Mouse (Mus musculus) bone marrow macrophage, adult 2 months (primary cell): Measurements from ENCODE around the gene Sdc3.

Experiments used
- CTCF ChIP-seq: IDR thresholded peaks from 2 replicates; pipeline ENCODE4 v1.5.1; 2012; ENCODE audit warnings: low read depth, mild to moderate bottlenecking, low read length, moderate library complexity
- POLR2A ChIP-seq: IDR thresholded peaks from 2 replicates; pipeline ENCODE4 v1.6.1; 2012; ENCODE audit warnings: mild to moderate bottlenecking, low read depth, low read length, borderline replicate concordance

GRCm38 (mm10) chr4:130790180-130790579, 2.2 kb upstream of the Sdc3 start:
- TF ChIP-seq CTCF (peak; percentile 47; the same call in 1 of the 2 replicates), POLR2A (no peak)
